Mouse (Mus musculus) kidney, adult 8-10 months (tissue): ENCODE results near the gene Hist1h3f.
"Not testable (repeated sequence)": the region's sequence is repeated elsewhere in the genome, so short reads cannot be mapped to it uniquely, and the experiment has no call there.

Experiments
- DNase-seq, 2 experiments: peaks; one replicate each; pipeline ENCODE4 v3.0.0; 2022

Hist1h3f gene

GRCm38 (mm10) chr13:23570261-23571021 lies 26.6 kb downstream of the Hist1h3f start:
- DNase-seq: not testable (repeated sequence)

- DNase-seq: peak; percentile 26 to 75
Measured at GRCm38 (mm10) chr13:23571022-23571503, 27.2 kb downstream of the Hist1h3f start, which contains the start of the genes Hist1h2ae and Hist1h2bg. Gene Hist1h2ae (minus strand): TSS chr13:23571220. Gene Hist1h2bg (plus strand): TSS chr13:23571396.

GRCm38 (mm10) chr13:23571504-23572217 lies 27.8 kb downstream of the Hist1h3f start:
- not testable (repeated sequence) for DNase-seq

GRCm38 (mm10) chr13:23572218-23573033 lies 28.6 kb downstream of the Hist1h3f start:
- no peak for DNase-seq

GRCm38 (mm10) chr13:23573034-23573897 lies 29.4 kb downstream of the Hist1h3f start:
- not testable (repeated sequence) for DNase-seq

- peak; percentile 68 to 71 for DNase-seq
Measured at GRCm38 (mm10) chr13:23573898-23574524, 30.2 kb downstream of the Hist1h3f start, which contains the start of the genes Hist1h2bf and Hist1h2ad. Gene Hist1h2bf (minus strand): TSS chr13:23574196. Gene Hist1h2ad (plus strand): TSS chr13:23574381.

- not testable (repeated sequence) for DNase-seq
Measured at GRCm38 (mm10) chr13:23574546-23575170, 30.8 kb downstream of the Hist1h3f start.

GRCm38 (mm10) chr13:23575271-23575851 lies 31.5 kb downstream of the Hist1h3f start, which contains the start of gene Hist1h3d:
Gene Hist1h3d (plus strand): TSS chr13:23575763.
- DNase-seq: no peak

- DNase-seq: not testable (repeated sequence)
Measured at GRCm38 (mm10) chr13:23575864-23576313, 32.0 kb downstream of the Hist1h3f start.

- no peak for DNase-seq
Measured at GRCm38 (mm10) chr13:23576351-23576881, 32.6 kb downstream of the Hist1h3f start.

- DNase-seq: no peak
Measured at GRCm38 (mm10) chr13:23576906-23577639, 33.2 kb downstream of the Hist1h3f start.

GRCm38 (mm10) chr13:23577835-23578234 lies 34.0 kb downstream of the Hist1h3f start:
- DNase-seq: no peak

- peak; percentile 95 to 96 for DNase-seq
Measured at GRCm38 (mm10) chr13:23581408-23582218, 37.8 kb downstream of the Hist1h3f start, which contains the start of gene Hist1h4d. Gene Hist1h4d (plus strand): TSS chr13:23581598.

GRCm38 (mm10) chr13:23582219-23583056 lies 38.6 kb downstream of the Hist1h3f start:
- DNase-seq: no peak

GRCm38 (mm10) chr13:23583387-23584068 lies 39.7 kb downstream of the Hist1h3f start:
- DNase-seq: no peak

GRCm38 (mm10) chr13:23584331-23584730 lies 40.5 kb downstream of the Hist1h3f start:
- no peak for DNase-seq
